Mouse (Mus musculus): Measurements from ENCODE around the gene Coq8a. TPM values are rescaled to one million over a fixed set of nuclear protein-coding genes. Genes with fewer than 3 reads are reported as not detected.

The Coq8a gene
- total and polyA plus RNA-seq, 2 experiments from 2014 or later, result 1.8 to 7.3 TPM

- TF ChIP-seq CTCF (IDR thresholded peaks at IDR 0.05; ENCODE audit: low read depth), result no peak
- DNase-seq (no peak), ATAC-seq (no peak)
- Histone ChIP-seq H3K36me3 (ENCODE audit: insufficient read depth) (peaks cover 51% of the 10 kb centered on the region), H3K4me2 (ENCODE audit: low read depth) (no peak overlapping the region), H3K9ac (no peak overlapping the region), H3K4me1 (ENCODE audit: insufficient read depth) (no peaks in the 10 kb centered on the region), H3K27me3 (ENCODE audit: insufficient read depth, low read length) (no peaks in the 10 kb centered on the region), H3K9me3 (ENCODE audit: low read length) (no peaks in the 10 kb centered on the region), H3K27ac (ENCODE audit: low read depth, low read length) (no peak overlapping the region), H3K4me3 (ENCODE audit: low read depth, low read length) (no peak overlapping the region)
- 79% methylated on average over 2 of the region's 2 CpGs for WGBS
These were observed 38.9 kb downstream of the Coq8a start for GRCm38 (mm10) chr1:180160545-180160944.

DNA sequence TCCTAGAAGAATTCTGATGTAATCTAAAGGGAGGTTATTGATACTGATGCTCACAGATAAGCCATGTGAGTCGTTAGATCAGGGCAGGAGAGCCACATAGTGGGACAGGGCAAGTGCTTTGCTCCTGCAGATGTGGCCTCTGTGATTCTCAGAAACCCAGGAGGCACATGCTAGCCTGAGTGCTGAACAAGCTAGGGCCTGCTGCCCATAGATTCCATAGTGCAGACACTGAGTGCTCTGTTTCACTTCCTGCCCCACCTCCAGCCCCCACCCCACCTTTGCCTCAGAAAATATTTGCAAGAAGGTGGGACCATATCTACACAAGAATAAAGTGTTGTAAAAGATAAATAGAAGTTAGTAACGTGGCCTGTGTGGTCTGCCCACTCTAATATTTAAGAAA, 40.8 kb downstream of the Coq8a start:
- Histone ChIP-seq H3K27ac (ENCODE audit: low read depth, low read length) (no peak overlapping the region), H3K27me3 (ENCODE audit: insufficient read depth, low read length) (no peaks in the 10 kb centered on the region), H3K9me3 (ENCODE audit: low read length) (no peaks in the 10 kb centered on the region), H3K4me1 (ENCODE audit: insufficient read depth) (no peaks in the 10 kb centered on the region), H3K36me3 (ENCODE audit: insufficient read depth) (peaks cover 52% of the 10 kb centered on the region), H3K9ac (no peak overlapping the region), H3K4me3 (ENCODE audit: low read depth, low read length) (no peak overlapping the region), H3K4me2 (ENCODE audit: low read depth) (no peak overlapping the region)
- DNase-seq (no peak), ATAC-seq (no peak)
- TF ChIP-seq CTCF (IDR thresholded peaks at IDR 0.05; ENCODE audit: low read depth), result no peak
- 79% methylated on average over 2 of the region's 2 CpGs for WGBS

- no peak overlapping the region for H3K27ac ChIP-seq (ENCODE audit: low read depth, low read length)
- peaks cover 42% of the 10 kb centered on the region for H3K36me3 ChIP-seq (ENCODE audit: insufficient read depth)
- TF ChIP-seq CTCF (IDR thresholded peaks at IDR 0.05; ENCODE audit: low read depth), result peak; percentile 57
- DNase-seq (peak; percentile 29), ATAC-seq (no peak)
- no peaks in the 10 kb centered on the region for H3K27me3 ChIP-seq (ENCODE audit: insufficient read depth, low read length)
- no peaks in the 10 kb centered on the region for H3K9me3 ChIP-seq (ENCODE audit: low read length)
- no peak overlapping the region for H3K9ac ChIP-seq
- H3K4me2 ChIP-seq (ENCODE audit: low read depth), result no peak overlapping the region
- 76% methylated on average over 8 of the region's 8 CpGs for WGBS
- H3K4me1 ChIP-seq (ENCODE audit: insufficient read depth), result no peaks in the 10 kb centered on the region
- no peak overlapping the region for H3K4me3 ChIP-seq (ENCODE audit: low read depth, low read length)
These were observed 48.2 kb downstream of the Coq8a start for GRCm38 (mm10) chr1:180151191-180151590.

DNA sequence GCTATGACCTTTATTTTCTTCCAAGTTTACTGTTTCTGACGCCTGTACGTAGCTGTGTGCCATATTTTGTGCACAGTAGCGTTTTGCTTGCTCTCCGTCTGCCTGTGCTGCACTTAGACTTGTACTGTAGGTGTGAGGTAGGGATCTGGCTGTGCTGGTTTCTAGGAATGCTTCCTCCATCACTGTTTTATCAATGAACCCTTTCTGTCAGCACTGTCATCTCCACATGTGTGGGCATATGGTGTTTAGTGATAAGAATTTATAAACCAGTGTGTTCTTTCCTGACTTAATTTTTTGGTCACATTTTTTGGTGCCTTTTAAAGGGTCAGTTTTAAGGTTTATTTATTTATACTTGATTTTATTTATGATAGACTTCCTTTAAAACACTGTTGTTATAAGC, 50.8 kb downstream of the Coq8a start:
- WGBS, result 88% methylated on average over 4 of the region's 4 CpGs

DNA sequence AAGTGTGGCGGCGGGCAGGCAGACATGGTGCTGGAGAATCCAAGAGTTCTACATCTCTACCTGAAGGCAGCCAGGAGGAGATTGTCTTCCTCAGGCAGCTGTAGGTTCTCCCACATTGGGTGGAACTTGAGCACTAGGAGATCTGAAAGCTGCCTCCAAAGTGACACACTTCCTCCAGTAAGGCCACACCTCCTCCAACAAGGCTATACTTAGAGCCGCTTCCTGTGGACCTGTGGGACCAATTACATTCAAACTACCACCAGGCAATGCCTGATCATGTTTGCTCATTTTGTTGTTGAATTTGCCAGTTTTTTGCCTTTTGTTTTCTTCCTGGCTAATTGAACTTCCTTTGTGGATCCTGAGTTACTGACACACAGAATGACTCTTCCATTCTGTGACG, 51.4 kb downstream of the Coq8a start:
- H3K9me3 ChIP-seq (ENCODE audit: low read length), result no peaks in the 10 kb centered on the region
- H3K4me2 ChIP-seq (ENCODE audit: low read depth), result no peak overlapping the region
- no peak overlapping the region for H3K9ac ChIP-seq
- H3K27ac ChIP-seq (ENCODE audit: low read depth, low read length), result no peak overlapping the region
- peaks cover 45% of the 10 kb centered on the region for H3K36me3 ChIP-seq (ENCODE audit: insufficient read depth)
- no peak for TF ChIP-seq CTCF (IDR thresholded peaks at IDR 0.05; ENCODE audit: low read depth)
- DNase-seq, result no peak
- 84% methylated on average over 4 of the region's 4 CpGs for WGBS
- H3K4me3 ChIP-seq (ENCODE audit: low read depth, low read length), result no peak overlapping the region
- H3K27me3 ChIP-seq (ENCODE audit: insufficient read depth, low read length), result no peaks in the 10 kb centered on the region
- ATAC-seq, result no peak
- no peaks in the 10 kb centered on the region for H3K4me1 ChIP-seq (ENCODE audit: insufficient read depth)

More for the DNA sequence above, 50.8 kb downstream of the Coq8a start:
- ATAC-seq (no peak), DNase-seq (no peak)
- Histone ChIP-seq H3K4me1 (ENCODE audit: insufficient read depth) (no peaks in the 10 kb centered on the region), H3K9ac (no peak overlapping the region), H3K9me3 (ENCODE audit: low read length) (no peaks in the 10 kb centered on the region), H3K36me3 (ENCODE audit: insufficient read depth) (peaks cover 41% of the 10 kb centered on the region), H3K27me3 (ENCODE audit: insufficient read depth, low read length) (no peaks in the 10 kb centered on the region), H3K4me2 (ENCODE audit: low read depth) (no peak overlapping the region), H3K27ac (ENCODE audit: low read depth, low read length) (no peak overlapping the region), H3K4me3 (ENCODE audit: low read depth, low read length) (no peak overlapping the region)
- no peak for TF ChIP-seq CTCF (IDR thresholded peaks at IDR 0.05; ENCODE audit: low read depth)

DNA sequence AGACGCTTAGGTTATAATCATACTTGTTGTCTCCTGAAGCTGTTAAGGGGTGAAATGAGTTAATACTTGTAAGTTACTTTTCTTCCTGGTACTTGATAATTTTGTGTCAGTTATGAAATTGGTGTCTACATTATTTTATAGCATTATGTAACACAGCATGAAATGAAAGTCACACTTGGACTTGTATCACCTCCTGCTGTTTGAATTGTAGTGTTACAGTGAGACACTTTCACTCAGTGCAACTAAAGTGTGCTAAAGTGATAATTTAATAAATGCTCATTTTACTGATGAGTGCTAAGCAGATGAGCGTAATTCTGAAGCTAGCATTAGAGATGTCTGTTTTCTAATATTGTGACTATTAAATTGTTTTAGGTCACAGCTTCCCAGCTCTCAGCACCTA, 58.4 kb downstream of the Coq8a start:
- peak; percentile 28; the same call in 1 of the 2 replicates for TF ChIP-seq CTCF (IDR thresholded peaks at IDR 0.05; ENCODE audit: low read depth)
- H3K4me1 ChIP-seq (ENCODE audit: insufficient read depth), result no peaks in the 10 kb centered on the region
- no peak for DNase-seq
- ATAC-seq, result no peak
- no peaks in the 10 kb centered on the region for H3K27me3 ChIP-seq (ENCODE audit: insufficient read depth, low read length)
- H3K9me3 ChIP-seq (ENCODE audit: low read length), result no peaks in the 10 kb centered on the region
- H3K4me3 ChIP-seq (ENCODE audit: low read depth, low read length), result no peak overlapping the region
- 86% methylated on average over 2 of the region's 2 CpGs for WGBS
- H3K36me3 ChIP-seq (ENCODE audit: insufficient read depth), result peaks cover 60% of the 10 kb centered on the region
- H3K4me2 ChIP-seq (ENCODE audit: low read depth), result no peak overlapping the region
- no peak overlapping the region for H3K27ac ChIP-seq (ENCODE audit: low read depth, low read length)
- H3K9ac ChIP-seq, result no peak overlapping the region

- no peak for ATAC-seq
- Histone ChIP-seq H3K4me1 (ENCODE audit: insufficient read depth) (no peaks in the 10 kb centered on the region), H3K9ac (no peak overlapping the region), H3K4me2 (ENCODE audit: low read depth) (no peak overlapping the region), H3K9me3 (ENCODE audit: low read length) (no peaks in the 10 kb centered on the region), H3K36me3 (ENCODE audit: insufficient read depth) (peaks cover 51% of the 10 kb centered on the region), H3K27ac (ENCODE audit: low read depth, low read length) (no peak overlapping the region), H3K27me3 (ENCODE audit: insufficient read depth, low read length) (no peaks in the 10 kb centered on the region), H3K4me3 (ENCODE audit: low read depth, low read length) (no peak overlapping the region)
- DNase-seq, result no peak
- WGBS, result 88% methylated on average over 4 of the region's 4 CpGs
- no peak for TF ChIP-seq CTCF (IDR thresholded peaks at IDR 0.05; ENCODE audit: low read depth)
These were observed 60.2 kb downstream of the Coq8a start for GRCm38 (mm10) chr1:180139158-180139557.

GRCm38 (mm10) chr1:180132187-180132586, 67.2 kb downstream of the Coq8a start:
- no peaks in the 10 kb centered on the region for H3K9me3 ChIP-seq (ENCODE audit: low read length)
- H3K27ac ChIP-seq (ENCODE audit: low read depth, low read length), result no peak overlapping the region
- peaks cover 13% of the 10 kb centered on the region for H3K36me3 ChIP-seq (ENCODE audit: insufficient read depth)
- H3K9ac ChIP-seq, result no peak overlapping the region
- no peak for TF ChIP-seq CTCF (IDR thresholded peaks at IDR 0.05; ENCODE audit: low read depth)
- no peaks in the 10 kb centered on the region for H3K27me3 ChIP-seq (ENCODE audit: insufficient read depth, low read length)
- no peak overlapping the region for H3K4me3 ChIP-seq (ENCODE audit: low read depth, low read length)
- ATAC-seq, result no peak
- no peak overlapping the region for H3K4me2 ChIP-seq (ENCODE audit: low read depth)
- no peak for DNase-seq
- no peaks in the 10 kb centered on the region for H3K4me1 ChIP-seq (ENCODE audit: insufficient read depth)
- WGBS, result 99% methylated on average over 4 of the region's 4 CpGs
